Mouse (Mus musculus) kidney, postnatal 0 days (tissue): ENCODE data around the gene A030003K21Rik. TPM values are rescaled to one million over a fixed set of nuclear protein-coding genes. Genes with fewer than 3 reads are reported as not detected.

ENCODE experiments used
- ATAC-seq: fragments of 200-750 bp; cut with Nextera tagmentation; replicated peaks from 2 replicates; pipeline ENCODE4 v1.8.0; 2017; ENCODE audit warnings: low read depth, moderate number of reproducible peaks, moderate TSS enrichment, moderate library complexity; ENCODE audit not compliant: low FRiP score
- DNase-seq: peaks from one replicate; pipeline ENCODE4 v3.0.0-alpha.2; 2016; ENCODE audit warnings: low spot score
- H3K27ac ChIP-seq: fragments of 300-500 bp; sonication (generic); 2 replicates; pipeline ENCODE4 v1.5.1; 2014; ENCODE audit warnings: mild to moderate bottlenecking
- H3K27me3 ChIP-seq: fragments of 300-500 bp; sonication (generic); 2 replicates; pipeline ENCODE4 v1.6.1; 2014; ENCODE audit warnings: low read length, mixed read lengths; ENCODE audit not compliant: insufficient read depth
- H3K36me3 ChIP-seq: fragments of 300-500 bp; sonication (generic); 2 replicates; pipeline ENCODE4 v1.6.1; 2014; ENCODE audit warnings: low read length, mixed read lengths; ENCODE audit not compliant: insufficient read depth
- H3K4me1 ChIP-seq: fragments of 300-500 bp; sonication (generic); replicated peaks from 2 replicates; pipeline ENCODE4 v1.6.1; 2014; ENCODE audit warnings: antibody characterized with exemption, low read length, mixed read lengths; ENCODE audit not compliant: insufficient read depth
- H3K4me2 ChIP-seq: fragments of 300-500 bp; sonication (generic); 2 replicates; pipeline ENCODE4 v1.6.1; 2014; ENCODE audit warnings: mild to moderate bottlenecking, low read length, moderate library complexity, mixed read lengths
- H3K4me3 ChIP-seq: fragments of 300-500 bp; sonication (generic); replicated peaks from 2 replicates; pipeline ENCODE4 v1.5.1; 2014; ENCODE audit warnings: low read depth, low read length
- H3K9ac ChIP-seq: fragments of 300-500 bp; sonication (generic); 2 replicates; pipeline ENCODE4 v1.6.1; 2014; ENCODE audit warnings: low read depth, low read length
- H3K9me3 ChIP-seq: fragments of 300-500 bp; sonication (generic); replicated peaks from 2 replicates; pipeline ENCODE4 v1.6.1; 2016; ENCODE audit warnings: low read length, inconsistent platforms, mixed read lengths
- CTCF ChIP-seq: IDR thresholded peaks from 2 replicates; pipeline ENCODE4 v1.5.1; 2016; ENCODE audit warnings: antibody characterized with exemption, low read depth, mild to moderate bottlenecking, moderate library complexity
- WGBS: fragments of 180-500 bp; shearing (Covaris S2); extraction: QIAGEN DNeasy Blood & Tissue Kit; methylation state at CpG from one replicate; pipeline ENCODE4 v1.1.7; 2014; 5-methylcytosine and 5-hydroxymethylcytosine counted together
- polyA plus RNA-seq: library from polyadenylated mRNA; unstranded; fragments of >200 nt; fragmentation: Nextera tagmentation; extraction: Ambion mirVana; gene quantifications from 2 replicates; pipeline ENCODE4 v1.2.1, GENCODE M21; 2015

Gene A030003K21Rik
- polyA plus RNA-seq, 1 experiment from 2014 or later: not detected

- DNase-seq (no peak), ATAC-seq (no peak)
- WGBS: 82% methylated on average over 3 of the region's 3 CpGs
- no peaks in the 10 kb centered on the region for H3K36me3 ChIP-seq
- no peak within 1 kb of the TSS for H3K4me3 ChIP-seq
- no peak within 1 kb of the TSS for H3K4me2 ChIP-seq
- H3K27ac ChIP-seq: no peak within 1 kb of the TSS
- H3K27me3 ChIP-seq: no peaks in the 10 kb centered on the region
- peak; percentile 21; the same call in 1 of the 2 replicates for TF ChIP-seq CTCF
- H3K4me1 ChIP-seq: no peaks in the 10 kb centered on the region
- H3K9ac ChIP-seq: no peak within 1 kb of the TSS
- H3K9me3 ChIP-seq: no peaks in the 10 kb centered on the region
Measured at GRCm38 (mm10) chr1:82913025-82913424, 30.2 kb downstream of the A030003K21Rik start, which contains the start of gene A030005L19Rik. Gene A030005L19Rik, plus strand, starts transcription at chr1:82913325.

- H3K9me3 ChIP-seq: no peaks in the 10 kb centered on the region
- TF ChIP-seq CTCF: no peak
- no peak overlapping the region for H3K9ac ChIP-seq
- H3K4me3 ChIP-seq: no peak overlapping the region
- WGBS: 82% methylated on average over 3 of the region's 3 CpGs
- DNase-seq (no peak), ATAC-seq (no peak)
- no peaks in the 10 kb centered on the region for H3K27me3 ChIP-seq
- no peak overlapping the region for H3K27ac ChIP-seq
- no peaks in the 10 kb centered on the region for H3K4me1 ChIP-seq
- H3K4me2 ChIP-seq: no peak overlapping the region
- H3K36me3 ChIP-seq: 0 out of 2 replicates have a peak, but pooled peaks cover 3% of the 10 kb centered on the region
Measured at GRCm38 (mm10) chr1:82905886-82906285, 37.3 kb downstream of the A030003K21Rik start.

- no peak for TF ChIP-seq CTCF
- no peaks in the 10 kb centered on the region for H3K27me3 ChIP-seq
- no peak overlapping the region for H3K4me3 ChIP-seq
- ATAC-seq: no peak
- no peak for DNase-seq
- no peaks in the 10 kb centered on the region for H3K4me1 ChIP-seq
- no peak overlapping the region for H3K4me2 ChIP-seq
- H3K27ac ChIP-seq: no peak overlapping the region
- 82% methylated on average over 3 of the region's 3 CpGs for WGBS
- H3K9ac ChIP-seq: no peak overlapping the region
- H3K36me3 ChIP-seq: peaks cover 11% of the 10 kb centered on the region; the same call in 1 of the 2 replicates
- no peaks in the 10 kb centered on the region for H3K9me3 ChIP-seq
Measured at GRCm38 (mm10) chr1:82901201-82901600, 42.0 kb downstream of the A030003K21Rik start.

- H3K9ac ChIP-seq: no peak overlapping the region
- ATAC-seq: no peak
- TF ChIP-seq CTCF: no peak
- H3K36me3 ChIP-seq: peaks cover 11% of the 10 kb centered on the region; the same call in 1 of the 2 replicates
- no peak overlapping the region for H3K4me2 ChIP-seq
- no peaks in the 10 kb centered on the region for H3K27me3 ChIP-seq
- H3K4me1 ChIP-seq: no peaks in the 10 kb centered on the region
- DNase-seq: no peak
- 97% methylated on average over 1 of the region's 1 CpGs for WGBS
- no peak overlapping the region for H3K4me3 ChIP-seq
- no peak overlapping the region for H3K27ac ChIP-seq
- no peaks in the 10 kb centered on the region for H3K9me3 ChIP-seq
Measured at GRCm38 (mm10) chr1:82900567-82900966, 42.6 kb downstream of the A030003K21Rik start.

- Histone ChIP-seq H3K9me3 (no peaks in the 10 kb centered on the region), H3K27ac (no peak overlapping the region), H3K27me3 (no peaks in the 10 kb centered on the region), H3K9ac (no peak overlapping the region), H3K4me3 (no peak overlapping the region), H3K4me1 (no peaks in the 10 kb centered on the region), H3K4me2 (no peak overlapping the region), H3K36me3 (peaks cover 22% of the 10 kb centered on the region)
- no peak for DNase-seq
- TF ChIP-seq CTCF: no peak
- no peak for ATAC-seq
- 92% methylated on average over 7 of the region's 7 CpGs for WGBS
Measured at GRCm38 (mm10) chr1:82893269-82893668, 49.9 kb downstream of the A030003K21Rik start.

Other genes starting within 250 kb of the A030003K21Rik start
- 268 and 273 TPM in 2 replicates for gene Mff, start 218.5 kb downstream of the A030003K21Rik start, polyA plus RNA-seq
- gene Tm4sf20, start 174.9 kb downstream of the A030003K21Rik start, polyA plus RNA-seq: 0.53 and 0.61 TPM in 2 replicates
- gene Gm47791, start 172.1 kb downstream of the A030003K21Rik start, polyA plus RNA-seq: not detected in 2 replicates
- 23.5 and 25.2 TPM in 2 replicates for gene Agfg1, start 103.9 kb downstream of the A030003K21Rik start, polyA plus RNA-seq
- gene A030005L19Rik, start 30.1 kb downstream of the A030003K21Rik start, polyA plus RNA-seq: not detected in 2 replicates
- gene A030014E15Rik, start 18.5 kb downstream of the A030003K21Rik start, polyA plus RNA-seq: not detected in 2 replicates
- not detected in 2 replicates for gene Gm6217, start 12.0 kb downstream of the A030003K21Rik start, polyA plus RNA-seq
- not detected in 2 replicates for gene Gm7544, start 12.6 kb upstream of the A030003K21Rik start, polyA plus RNA-seq
- not detected in 2 replicates for gene Gm47955, start 16.9 kb upstream of the A030003K21Rik start, polyA plus RNA-seq
- not detected in 2 replicates for gene Gm47959, start 57.2 kb upstream of the A030003K21Rik start, polyA plus RNA-seq
- 3.1 and 3.4 TPM in 2 replicates for gene Slc19a3, start 95.1 kb upstream of the A030003K21Rik start, polyA plus RNA-seq
- not detected in 2 replicates for gene Krtap28-10, start 99.1 kb upstream of the A030003K21Rik start, polyA plus RNA-seq
- gene Gm47969, start 101.5 kb upstream of the A030003K21Rik start, polyA plus RNA-seq: not detected in 2 replicates
- not detected in 2 replicates for gene A030005K14Rik, start 116.0 kb upstream of the A030003K21Rik start, polyA plus RNA-seq
- gene Krtap28-13, start 117.5 kb upstream of the A030003K21Rik start, polyA plus RNA-seq: not detected in 2 replicates
- gene Ccl20, start 173.4 kb upstream of the A030003K21Rik start, polyA plus RNA-seq: 0.46 and 1.5 TPM in 2 replicates
- gene Daw1, start 216.4 kb upstream of the A030003K21Rik start, polyA plus RNA-seq: 0.38 and 0.55 TPM in 2 replicates